Mouse (Mus musculus) forebrain, embryonic 13.5 days (tissue): ENCODE measurements at regions not wholly inside any gene's neighbourhood (a gene's known extent, or its start where the extent isn't known, plus 50 kb on each side); places are given as distances from the start of the nearest gene placed in this dataset.
"Not testable (repeated sequence)": the region's sequence is repeated elsewhere in the genome, so short reads cannot be mapped to it uniquely, and the experiment has no call there.

Experiments
- ATAC-seq: fragments of 200-750 bp; cut with Nextera tagmentation; 2 replicates; pipeline ENCODE4 v1.8.0; 2017
- H3K27ac ChIP-seq: fragments of 300-500 bp; sonication (generic); 2 replicates; pipeline ENCODE4 v1.5.1; 2015; ENCODE audit warnings: inconsistent platforms, mild to moderate bottlenecking, moderate library complexity
- H3K27me3 ChIP-seq: fragments of 300-500 bp; sonication (generic); 2 replicates; pipeline ENCODE4 v1.6.1; 2015; ENCODE audit warnings: mild to moderate bottlenecking, inconsistent platforms
- H3K36me3 ChIP-seq: fragments of 300-500 bp; sonication (generic); 2 replicates; pipeline ENCODE4 v1.6.1; 2015; ENCODE audit warnings: mild to moderate bottlenecking, inconsistent platforms; ENCODE audit not compliant: poor library complexity, severe bottlenecking
- H3K4me1 ChIP-seq: fragments of 300-500 bp; sonication (generic); 2 replicates; pipeline ENCODE4 v1.6.1; 2015; ENCODE audit warnings: inconsistent platforms
- H3K4me2 ChIP-seq: fragments of 300-500 bp; sonication (generic); 2 replicates; pipeline ENCODE4 v1.6.1; 2015; ENCODE audit warnings: inconsistent platforms, mild to moderate bottlenecking, moderate library complexity
- H3K4me3 ChIP-seq: fragments of 300-500 bp; sonication (generic); 2 replicates; pipeline ENCODE4 v1.5.1; 2015; ENCODE audit warnings: mild to moderate bottlenecking, inconsistent platforms
- H3K9ac ChIP-seq: fragments of 300-500 bp; sonication (generic); 2 replicates; pipeline ENCODE4 v1.6.1; 2015; ENCODE audit warnings: mild to moderate bottlenecking, inconsistent platforms
- H3K9me3 ChIP-seq: fragments of 300-500 bp; sonication (generic); replicated peaks from 2 replicates; pipeline ENCODE4 v1.6.1; 2016; ENCODE audit warnings: inconsistent platforms
- WGBS: fragments of 180-500 bp; shearing (Covaris S2); methylation state at CpG from one replicate; pipeline ENCODE4 v1.1.7; 2015; 5-methylcytosine and 5-hydroxymethylcytosine counted together

DNA sequence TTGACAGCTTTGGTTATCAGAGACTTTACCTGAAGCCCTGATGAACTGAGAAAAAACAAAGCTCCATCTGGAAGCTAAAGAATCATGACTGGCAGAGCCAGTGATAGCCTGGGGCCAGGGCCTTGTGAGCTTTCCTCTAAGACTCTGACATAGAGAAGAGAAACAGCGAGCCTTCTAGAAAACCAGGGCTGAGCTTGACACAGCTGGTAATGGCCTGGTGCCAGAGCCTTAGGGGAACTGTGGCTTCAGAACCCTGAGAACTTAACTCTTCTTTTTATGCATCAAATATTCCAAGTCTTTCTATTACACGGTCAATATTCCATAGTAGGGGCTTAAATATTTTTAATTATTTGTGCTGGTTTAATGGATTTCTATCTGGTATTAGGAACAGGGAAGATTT lies 165.2 kb upstream of the Crygf start:
- H3K9me3 ChIP-seq, result no peaks in the 10 kb centered on the region
- H3K4me2 ChIP-seq, result no peak overlapping the region
- no peak overlapping the region for H3K4me3 ChIP-seq
- ATAC-seq, result no peak
- H3K36me3 ChIP-seq, result no peaks in the 10 kb centered on the region
- 82% methylated on average over 2 of the region's 2 CpGs for WGBS
- H3K9ac ChIP-seq, result no peak overlapping the region
- H3K27ac ChIP-seq, result no peak overlapping the region
- H3K27me3 ChIP-seq, result no peaks in the 10 kb centered on the region
- no peaks in the 10 kb centered on the region for H3K4me1 ChIP-seq

DNA sequence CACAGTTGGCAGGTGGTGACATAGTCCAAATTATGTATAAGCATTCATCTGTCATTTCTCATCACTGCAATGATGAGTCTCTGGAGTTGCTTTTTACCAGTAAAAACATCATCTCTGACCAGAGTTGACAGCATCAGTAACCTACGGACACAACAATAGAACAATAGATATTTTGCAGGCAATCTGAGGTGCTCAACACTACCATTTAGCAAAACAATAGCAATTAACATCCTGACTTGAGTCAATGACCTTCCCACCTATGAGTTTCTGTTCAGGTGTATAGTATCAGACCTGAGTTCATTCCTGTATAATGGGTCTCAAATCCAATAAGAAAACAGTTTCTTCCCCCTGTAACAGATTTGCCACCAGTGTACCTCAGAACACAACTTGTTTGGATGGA lies 126.1 kb upstream of the Crygf start:
- 85% methylated on average over 1 of the region's 1 CpGs for WGBS
- Histone ChIP-seq H3K9ac (no peak overlapping the region), H3K4me1 (no peaks in the 10 kb centered on the region), H3K4me2 (no peak overlapping the region), H3K9me3 (no peaks in the 10 kb centered on the region), H3K36me3 (no peaks in the 10 kb centered on the region), H3K27me3 (no peaks in the 10 kb centered on the region), H3K4me3 (no peak overlapping the region), H3K27ac (no peak overlapping the region)
- no peak for ATAC-seq

DNA sequence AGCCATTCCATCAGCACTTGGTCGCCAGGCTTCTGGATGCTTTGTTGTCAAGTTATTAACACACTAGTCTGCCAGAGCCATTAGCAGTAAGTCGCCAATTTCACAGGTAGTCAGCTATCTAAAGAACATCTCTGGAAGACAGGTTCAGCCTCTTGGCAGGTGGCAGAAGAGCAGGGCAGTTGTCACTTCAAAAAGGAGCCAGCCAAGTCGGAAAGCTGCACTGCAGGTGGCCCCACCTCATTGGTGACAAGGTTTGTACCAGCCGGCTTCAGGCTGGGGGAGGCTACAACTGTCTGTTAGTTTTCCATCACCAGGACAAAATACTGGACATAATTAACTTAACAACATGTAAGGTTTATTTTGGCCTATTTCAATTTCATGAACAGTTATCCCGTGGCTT lies 105.5 kb upstream of the Crygf start:
- Histone ChIP-seq H3K27me3 (no peaks in the 10 kb centered on the region), H3K9me3 (no peaks in the 10 kb centered on the region), H3K4me3 (no peak overlapping the region), H3K9ac (no peak overlapping the region), H3K4me2 (no peak overlapping the region), H3K27ac (no peak overlapping the region), H3K4me1 (no peaks in the 10 kb centered on the region), H3K36me3 (no peaks in the 10 kb centered on the region)
- 74% methylated on average over 5 of the region's 5 CpGs for WGBS
- no peak for ATAC-seq

DNA sequence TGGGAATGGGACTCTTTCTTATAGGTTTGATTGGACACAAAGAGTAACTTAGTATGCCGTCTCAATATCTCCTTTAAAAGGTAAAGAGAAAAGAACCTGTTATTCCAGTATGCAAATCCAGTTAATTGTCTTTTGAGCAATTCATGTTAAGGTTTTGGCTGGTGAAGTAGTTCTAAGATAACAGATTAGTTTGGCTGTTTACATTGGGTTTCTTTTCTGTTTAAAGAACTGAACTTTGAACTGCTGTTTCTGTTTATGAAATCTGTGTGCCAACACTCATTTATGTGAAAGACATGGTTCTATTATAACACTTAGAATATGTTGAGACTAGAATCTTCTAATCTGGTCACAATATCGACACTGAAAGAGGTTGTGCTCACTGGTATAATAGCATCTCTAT lies 85.2 kb upstream of the Crygf start:
- ATAC-seq, result no peak
- Histone ChIP-seq H3K9me3 (no peaks in the 10 kb centered on the region), H3K4me2 (no peak overlapping the region), H3K4me1 (no peaks in the 10 kb centered on the region), H3K4me3 (no peak overlapping the region), H3K27ac (no peak overlapping the region), H3K9ac (no peak overlapping the region), H3K36me3 (no peaks in the 10 kb centered on the region), H3K27me3 (no peaks in the 10 kb centered on the region)
- WGBS, result 75% methylated on average over 2 of the region's 2 CpGs

DNA sequence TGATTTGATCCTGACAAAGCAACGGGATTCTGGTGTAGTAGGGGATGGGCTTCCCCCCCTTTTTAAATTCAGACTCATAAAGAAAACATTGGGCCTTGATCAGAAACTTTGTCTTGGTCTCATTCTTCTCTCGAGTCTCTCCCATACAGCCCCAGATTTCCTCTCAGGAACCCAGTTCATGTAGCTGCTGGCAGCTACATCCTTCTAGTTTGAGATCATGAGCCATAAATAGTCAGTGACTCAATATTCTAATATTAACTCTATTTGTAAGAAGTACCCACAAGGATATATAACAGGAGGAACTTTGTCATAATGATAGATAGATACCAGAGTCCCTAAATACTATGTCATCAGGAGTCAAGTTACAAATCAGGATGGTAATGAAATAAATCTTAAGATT lies 79.3 kb upstream of the Crygf start:
- no peak for ATAC-seq
- 66% methylated on average over 2 of the region's 2 CpGs for WGBS

DNA sequence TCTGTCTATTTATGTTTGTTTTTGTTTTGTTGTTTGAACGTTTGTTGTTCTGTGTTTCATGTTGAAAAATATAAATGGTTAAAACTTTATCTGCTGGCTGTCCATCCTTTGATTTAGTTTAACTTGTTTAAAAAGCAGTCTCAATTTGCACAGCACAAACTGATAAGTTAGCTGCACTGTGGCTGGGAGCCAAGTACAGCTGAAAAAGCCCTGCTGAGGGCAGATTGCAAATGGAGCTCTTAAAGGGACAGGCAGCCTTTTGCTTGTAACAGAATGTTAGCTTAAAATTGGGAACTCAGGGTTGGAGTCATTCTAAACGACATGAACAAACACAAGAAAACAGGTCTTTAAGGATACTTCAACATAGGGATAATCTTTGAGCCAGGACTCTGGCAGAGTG lies 52.6 kb upstream of the Crygf start:
- not testable (repeated sequence) for H3K27ac ChIP-seq

More for the DNA sequence above, 79.3 kb upstream of the Crygf start:
- Histone ChIP-seq H3K27ac (no peak overlapping the region), H3K9me3 (no peaks in the 10 kb centered on the region), H3K9ac (no peak overlapping the region), H3K4me1 (no peaks in the 10 kb centered on the region), H3K27me3 (no peaks in the 10 kb centered on the region), H3K4me3 (no peak overlapping the region), H3K36me3 (no peaks in the 10 kb centered on the region), H3K4me2 (no peak overlapping the region)

More for the DNA sequence above, 52.6 kb upstream of the Crygf start:
- not testable (repeated sequence) for H3K27me3 ChIP-seq, ATAC-seq, H3K4me3 ChIP-seq, H3K9me3 ChIP-seq, H3K9ac ChIP-seq, H3K4me2 ChIP-seq, H3K4me1 ChIP-seq, H3K36me3 ChIP-seq
- WGBS, result 72% methylated on average over 2 of the region's 2 CpGs
